Mouse (Mus musculus): ENCODE measurements around the gene Celf1.

Celf1 gene

DNA sequence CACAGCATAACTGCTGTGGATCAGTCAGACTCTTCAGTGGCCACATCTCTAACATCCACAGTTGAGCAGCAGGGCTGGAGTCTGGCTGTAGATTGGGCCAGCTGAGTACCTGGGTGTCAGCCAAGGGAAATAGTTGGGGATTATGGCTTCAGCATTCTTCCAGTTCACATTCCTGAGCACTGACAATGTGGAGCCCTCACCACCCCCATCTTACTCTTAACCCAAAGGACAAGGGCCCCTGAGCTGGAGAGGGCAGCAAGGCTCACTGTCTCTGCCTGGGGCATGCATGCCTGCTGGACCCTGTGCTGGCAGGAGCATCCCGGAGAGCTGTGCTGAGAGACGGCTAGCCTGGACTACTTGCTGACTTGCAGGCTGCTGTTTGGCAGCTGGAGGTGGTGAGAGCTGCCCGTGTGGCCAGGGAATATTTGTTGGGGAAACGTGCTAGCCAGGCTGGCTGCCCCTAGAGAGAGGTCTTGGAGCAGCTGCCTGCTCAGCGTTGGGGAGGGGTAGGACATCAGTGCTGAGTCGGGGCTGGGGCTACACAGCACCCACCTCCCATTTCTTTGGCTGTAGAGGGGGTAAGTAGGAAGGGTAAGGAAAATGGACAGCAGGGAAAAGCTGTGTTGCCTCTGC is 121.8 kb downstream of the Celf1 start:
- peak; percentile 61 to 69 for DNase-seq (ENCODE audit: low spot score in 2 of 2)

DNA sequence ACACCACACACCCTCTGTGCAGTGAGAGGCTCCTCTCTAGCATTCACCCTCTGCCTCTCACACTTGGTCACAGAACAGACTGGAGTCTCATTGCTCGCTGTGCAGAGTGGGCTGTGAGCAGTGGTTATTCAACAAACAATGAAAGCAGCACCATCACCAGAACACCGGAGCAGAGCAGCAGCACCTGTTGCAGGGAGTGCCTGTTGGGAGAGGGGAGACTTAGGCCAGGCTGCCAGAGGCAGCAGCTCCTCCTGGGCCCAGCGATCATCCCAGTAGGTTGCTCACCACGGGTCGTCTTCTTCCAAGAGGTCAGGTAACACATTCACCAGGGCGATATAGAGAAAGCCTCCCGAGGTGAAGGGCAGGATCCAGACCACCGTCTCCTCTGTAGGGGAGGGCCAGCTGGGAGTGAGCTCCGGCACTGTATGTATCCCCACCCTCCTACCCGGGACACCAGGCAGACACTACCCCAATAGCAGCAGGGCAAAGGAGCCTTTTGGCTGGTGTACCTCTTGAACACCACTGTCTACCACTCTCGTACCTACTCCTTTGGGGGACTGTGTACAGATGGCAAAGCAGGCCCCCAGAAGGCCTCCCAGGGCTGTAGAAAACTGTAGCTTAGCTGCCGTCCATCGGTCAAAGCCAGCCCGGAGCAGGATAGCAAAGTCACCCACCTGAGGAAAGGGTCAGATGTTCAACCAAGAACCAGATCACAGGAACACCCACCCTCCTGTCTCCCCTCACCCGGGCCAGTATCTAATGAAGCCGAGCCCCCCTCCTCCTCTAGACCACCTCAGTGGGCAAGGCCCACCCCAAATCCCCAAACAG is 122.8 kb downstream of the Celf1 start:
- no peak for DNase-seq (ENCODE audit: low spot score in 2 of 2)

DNA sequence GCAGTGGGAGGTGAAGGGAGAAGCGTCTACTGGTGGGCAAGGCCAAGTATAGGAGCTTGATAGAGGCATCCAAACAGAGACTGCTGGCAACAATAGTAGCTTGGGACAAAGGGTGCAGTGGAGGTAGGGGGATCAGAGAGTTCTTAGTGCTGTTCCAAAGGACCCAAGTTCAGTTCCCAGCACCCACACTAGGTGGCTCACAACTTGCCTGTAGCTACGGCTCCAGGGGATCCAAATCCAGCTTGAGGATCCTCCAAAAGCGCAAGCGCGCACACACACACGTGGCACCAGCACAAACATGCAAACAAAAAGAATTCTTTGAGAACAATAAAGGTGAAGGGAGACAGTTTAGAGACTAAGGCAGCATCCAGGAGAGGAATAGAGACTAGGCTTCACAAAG is 124.0 kb downstream of the Celf1 start:
- no peak for DNase-seq (ENCODE audit: low spot score in 2 of 2)

DNA sequence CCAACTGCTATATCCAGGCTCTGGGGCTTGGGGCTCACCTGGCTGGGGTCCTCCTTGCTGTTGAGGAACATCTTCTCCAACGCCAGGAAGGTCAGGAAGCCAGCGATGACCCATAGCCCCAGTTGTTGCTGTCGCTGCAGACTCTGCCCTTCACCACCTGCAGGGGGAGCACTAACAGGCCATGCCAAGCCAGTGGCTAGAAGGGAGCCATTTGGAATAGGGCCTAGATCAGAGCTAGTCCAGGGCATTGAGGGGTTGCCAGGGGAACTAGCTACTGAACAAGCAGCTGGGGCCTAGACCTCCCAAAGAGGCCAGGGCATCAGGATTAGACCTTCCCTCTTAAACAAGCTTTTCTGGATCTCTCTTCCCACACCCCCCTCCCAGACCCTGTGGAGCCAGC is 125.4 kb downstream of the Celf1 start:
- peak in 1 of 2 experiments; percentile 38 for DNase-seq (ENCODE audit: low spot score in 2 of 2)

DNA sequence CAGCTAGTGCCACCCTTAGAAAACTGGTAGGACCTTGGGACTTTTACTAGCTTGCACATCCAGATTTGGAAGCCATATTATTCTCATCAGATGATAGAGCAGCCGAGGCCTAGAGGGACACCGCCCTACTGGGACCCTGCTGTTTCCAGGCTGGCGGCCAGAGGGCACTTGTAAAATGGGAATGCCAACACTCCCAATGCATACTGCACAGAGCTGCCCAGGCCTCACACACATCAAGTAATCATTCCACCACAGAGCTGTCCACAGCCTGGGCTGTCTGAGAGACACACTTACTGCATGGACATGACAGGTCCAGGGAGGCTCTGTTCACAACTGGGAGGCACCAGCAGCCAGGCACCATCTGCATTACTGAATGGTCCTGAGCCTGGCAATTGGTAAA is 126.3 kb downstream of the Celf1 start:
- DNase-seq (ENCODE audit: low spot score in 2 of 2): peak in 1 of 2 experiments; percentile 28

DNA sequence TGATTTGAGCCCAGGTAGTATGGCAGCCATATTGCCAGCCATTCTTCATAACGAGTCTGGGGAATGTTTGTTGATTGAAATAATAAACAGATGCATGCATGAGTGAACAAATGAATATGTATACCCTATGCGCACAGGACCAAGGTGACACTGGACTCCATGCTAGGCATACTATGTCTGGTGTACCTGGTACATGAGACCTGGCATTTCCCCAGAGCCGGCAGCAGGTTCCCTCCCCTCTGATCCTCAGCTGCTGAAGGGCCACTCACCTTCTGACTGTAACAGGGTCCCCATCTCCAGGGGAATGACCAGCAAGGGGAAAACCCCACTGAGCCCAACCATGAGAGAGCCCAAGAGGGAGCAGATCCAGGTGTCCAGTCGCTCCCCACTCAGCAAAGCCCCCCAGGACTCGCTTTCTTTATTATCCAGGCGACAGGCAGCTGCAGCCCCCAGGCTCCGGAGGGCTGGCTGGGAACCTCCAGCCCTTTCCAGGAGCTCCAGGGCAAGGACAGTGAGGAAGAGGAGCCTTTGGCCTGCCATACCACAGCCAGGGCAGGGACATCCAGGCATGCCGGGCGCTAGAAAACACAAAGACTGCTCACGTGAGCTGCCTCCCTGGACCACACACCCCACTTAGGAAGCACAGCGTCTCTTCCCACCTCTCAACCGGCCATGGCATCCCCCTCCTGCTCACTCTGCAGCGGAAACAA is 128.1 kb downstream of the Celf1 start:
- no peak for DNase-seq (ENCODE audit: low spot score in 2 of 2)

DNA sequence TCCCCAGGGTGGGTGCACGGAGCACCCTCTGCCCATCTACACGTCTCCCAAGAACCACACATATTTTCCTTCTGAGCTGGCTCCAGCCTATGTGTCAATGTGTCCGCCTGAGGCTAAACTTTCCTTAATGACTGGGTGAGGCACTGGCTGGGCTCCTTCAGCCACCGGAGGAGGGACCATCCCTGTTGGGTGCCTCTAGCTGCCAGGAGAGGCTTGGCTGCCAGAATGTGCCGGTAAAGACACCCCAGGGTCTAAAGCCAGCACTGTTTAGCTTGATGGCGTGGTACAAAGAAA is 128.6 kb downstream of the Celf1 start:
- DNase-seq (ENCODE audit: low spot score in 2 of 2): no peak

Data from heart, adult 9 months (tissue).